Mouse (Mus musculus): ENCODE measurements around the gene Tfam.

Gene Tfam

DNA sequence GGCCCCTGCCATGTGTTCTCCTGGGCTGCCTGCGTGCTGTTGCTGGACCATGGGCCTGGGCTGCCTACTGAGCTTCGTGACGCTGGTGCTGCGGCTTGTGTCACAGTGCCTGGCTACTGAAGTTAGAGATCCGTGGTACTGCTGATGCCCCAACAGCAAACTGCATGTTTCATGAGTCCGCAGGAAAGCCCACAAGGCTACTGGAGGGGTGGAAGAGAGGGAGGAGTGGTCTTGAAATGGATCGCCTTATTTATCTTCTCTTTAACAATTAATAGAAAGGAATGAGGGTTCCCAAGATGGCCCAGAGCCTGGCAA lies at the start of gene Tfam:
TSS of gene Tfam (minus strand) at position 41 of the 315 bp plus-strand sequence.
- no peak for DNase-seq

GRCm38 (mm10) chr10:71285126-71285580 lies 47.1 kb upstream of the Tfam start, which contains the start of gene Ube2d1:
Ube2d1 (minus strand) TSS chr10:71285262.
- DNase-seq = peak; percentile 87 to 95

- DNase-seq = no peak
These were observed 46.5 kb upstream of the Tfam start for GRCm38 (mm10) chr10:71284511-71285125.

DNA sequence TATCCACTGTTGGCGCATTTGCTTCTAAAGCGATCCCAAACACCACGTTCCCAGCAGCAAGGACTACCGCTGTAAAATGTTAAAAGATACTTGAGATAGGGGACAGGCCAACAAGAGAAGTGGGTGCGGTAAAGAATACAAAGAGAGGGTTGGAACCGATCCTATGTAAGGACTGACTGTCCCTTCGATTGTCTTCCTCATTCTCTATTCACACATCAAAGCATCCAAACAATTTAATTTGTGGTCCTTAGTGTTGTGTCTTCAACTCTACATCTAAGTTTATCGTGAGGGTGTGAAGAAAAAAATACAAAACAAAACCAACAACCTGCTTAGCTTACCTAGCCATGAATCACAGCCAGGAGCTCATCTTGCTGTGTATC lies 46.0 kb upstream of the Tfam start:
- DNase-seq = no peak

- DNase-seq = no peak
These were observed 35.1 kb upstream of the Tfam start for GRCm38 (mm10) chr10:71273008-71273739.

DNA sequence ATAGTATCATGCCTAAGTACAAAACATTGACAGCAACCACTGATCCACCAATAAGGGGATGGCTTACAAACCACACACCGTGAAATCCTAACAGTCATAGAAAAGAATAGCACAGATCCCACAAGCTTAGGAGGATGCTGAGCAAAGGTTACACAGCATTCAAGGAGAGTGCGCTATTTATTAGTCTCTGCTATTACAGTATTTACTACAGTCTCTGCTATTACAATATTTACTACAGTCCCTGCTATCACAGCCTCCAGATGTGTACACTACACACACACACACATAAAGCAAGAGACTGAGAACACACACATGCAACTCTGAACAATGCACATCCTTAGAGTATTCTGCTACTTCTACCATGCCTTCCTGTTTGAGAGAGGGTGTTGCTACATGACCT lies 29.9 kb upstream of the Tfam start:
- no peak for DNase-seq

DNA sequence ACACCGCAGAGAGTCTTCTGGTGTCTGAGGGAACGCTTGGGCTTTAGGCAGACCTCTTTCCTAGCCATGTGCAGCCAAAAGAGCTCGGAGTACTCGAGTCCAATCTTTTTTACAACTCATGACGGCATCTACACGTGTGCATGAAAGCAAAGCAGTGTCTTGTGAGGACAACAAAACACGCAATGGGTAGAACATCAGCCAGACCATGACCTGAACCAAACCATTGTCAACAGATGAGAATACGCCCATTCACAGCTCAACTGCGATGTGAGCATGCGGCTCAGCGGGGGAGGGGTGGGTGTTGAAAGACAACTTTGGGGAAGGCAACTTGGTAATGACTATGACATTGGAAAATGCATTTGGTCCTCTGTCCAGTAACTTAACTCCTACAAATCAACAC lies 29.4 kb upstream of the Tfam start:
- DNase-seq = no peak

GRCm38 (mm10) chr10:71265067-71265466 lies 27.0 kb upstream of the Tfam start:
- DNase-seq = no peak

GRCm38 (mm10) chr10:71261637-71262036 lies 23.6 kb upstream of the Tfam start:
- DNase-seq = no peak

DNA sequence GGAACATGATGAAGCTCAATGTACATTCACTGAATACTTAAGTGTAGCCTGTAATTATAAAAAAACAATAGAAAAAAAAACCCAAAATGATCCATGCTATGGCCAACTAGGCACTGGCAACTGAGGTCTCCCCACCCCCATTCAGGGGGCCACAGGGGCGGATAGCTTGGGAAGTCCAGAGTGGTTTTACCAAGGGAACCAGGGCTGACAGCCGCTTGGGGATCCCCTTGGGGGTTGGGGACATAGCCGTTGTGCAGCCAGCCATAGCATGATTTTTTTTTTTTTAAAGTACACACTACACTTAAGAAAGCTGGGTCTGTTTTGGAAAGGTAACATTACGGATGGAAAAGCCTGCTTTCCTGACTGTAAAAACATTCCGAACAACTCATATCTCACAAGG lies 20.9 kb upstream of the Tfam start:
- peak; percentile 13 to 22 for DNase-seq

DNA sequence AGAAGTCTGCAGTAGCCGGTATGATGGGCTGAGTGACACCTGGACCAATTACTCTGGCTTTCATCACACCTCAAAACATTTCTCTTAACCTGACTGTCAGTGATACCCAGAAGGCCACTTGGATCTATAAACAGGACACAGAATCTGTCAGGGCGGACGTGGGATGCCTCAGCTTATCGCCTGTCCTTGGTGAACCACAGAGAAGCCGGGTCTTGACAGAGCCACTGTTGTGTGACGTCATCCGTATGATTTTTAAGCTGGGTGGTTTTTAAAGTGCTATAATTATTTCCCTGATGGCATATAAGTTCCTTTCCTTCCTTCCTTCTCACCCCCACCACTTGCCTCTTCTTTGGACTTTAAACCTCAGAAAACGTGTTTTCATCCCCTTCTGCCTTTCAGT lies 20.4 kb upstream of the Tfam start:
- DNase-seq = no peak

GRCm38 (mm10) chr10:71253147-71253546 lies 15.1 kb upstream of the Tfam start:
- no peak for DNase-seq

DNA sequence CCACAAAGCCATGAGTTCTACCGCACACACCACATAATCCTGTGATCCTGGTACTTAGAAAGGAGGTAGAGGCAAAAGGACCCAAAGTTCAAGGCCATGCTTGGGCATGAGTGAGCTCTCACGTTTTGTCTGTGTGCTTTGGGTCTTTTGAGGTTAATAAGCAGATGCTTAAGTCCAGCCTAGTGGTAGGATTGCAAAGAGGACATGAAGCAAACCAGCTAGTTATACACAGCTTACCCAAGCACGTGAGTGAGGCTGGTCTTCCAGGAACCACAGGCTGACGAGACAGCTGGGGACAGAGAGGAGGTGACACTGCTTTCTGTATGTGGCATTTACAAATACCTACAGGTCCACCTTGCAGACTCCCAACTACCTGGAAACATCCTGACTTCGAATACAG lies 14.3 kb upstream of the Tfam start:
- DNase-seq = no peak

- no peak for DNase-seq
These were observed 13.8 kb upstream of the Tfam start for GRCm38 (mm10) chr10:71251846-71252245.

GRCm38 (mm10) chr10:71251256-71251655 lies 13.2 kb upstream of the Tfam start:
- DNase-seq = no peak

DNA sequence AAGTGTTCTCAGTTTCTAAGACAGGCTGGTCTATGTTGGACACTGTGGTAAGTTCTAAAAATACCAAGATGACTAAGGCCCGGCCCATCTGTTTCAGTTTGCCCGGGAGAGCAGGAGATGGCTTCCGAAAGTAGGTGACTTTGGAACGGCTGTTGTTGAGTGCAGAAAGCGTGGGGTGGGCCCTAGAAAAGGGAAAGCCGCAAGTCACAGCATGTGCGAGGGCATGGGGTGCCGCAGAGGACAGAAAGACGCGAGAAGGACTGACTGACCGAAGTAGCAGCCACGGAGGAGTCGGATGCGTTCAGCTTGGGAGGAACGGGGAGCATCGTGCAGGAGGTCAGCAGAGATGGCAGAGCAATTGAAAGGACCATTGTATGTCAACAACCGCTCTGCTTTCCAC lies 12.4 kb upstream of the Tfam start:
- DNase-seq = no peak

- no peak for DNase-seq
These were observed 11.2 kb upstream of the Tfam start for GRCm38 (mm10) chr10:71249086-71249880.

GRCm38 (mm10) chr10:71246956-71247355 lies 8.9 kb upstream of the Tfam start:
- DNase-seq = no peak

DNA sequence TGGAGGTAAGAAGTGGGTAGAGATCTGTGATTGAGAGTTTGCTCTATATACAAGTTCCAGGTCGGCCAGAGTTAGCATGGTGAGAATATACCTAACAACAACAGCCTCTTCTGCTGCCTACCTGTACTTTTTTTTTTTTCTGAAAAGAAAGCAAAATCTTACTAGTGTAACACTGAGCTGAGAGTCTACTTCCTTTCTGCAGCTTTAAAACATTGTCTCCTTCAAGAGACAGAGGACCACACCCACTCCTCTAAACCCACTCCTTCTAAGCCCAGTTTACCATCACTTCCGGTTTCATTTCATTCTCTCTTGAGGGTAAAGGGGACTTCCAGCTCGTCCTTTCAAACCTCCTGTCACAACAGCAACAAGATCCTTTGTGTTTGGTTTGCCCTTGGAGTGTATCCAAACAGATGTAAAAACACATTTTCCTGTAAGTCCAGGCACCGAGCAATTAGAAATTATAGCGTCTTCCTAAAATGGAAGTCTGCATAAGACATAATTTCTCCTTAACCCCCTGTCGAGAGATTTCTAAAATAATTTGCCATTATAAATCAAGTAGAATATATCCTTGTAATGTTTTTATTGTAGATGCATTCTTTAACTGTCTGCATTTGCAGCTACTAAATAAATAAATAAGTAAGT lies 1.5 kb upstream of the Tfam start:
- no peak for DNase-seq

- peak; percentile 96 to 98 for DNase-seq
These were observed 402 bp downstream of the Tfam start for GRCm38 (mm10) chr10:71237516-71238239.

GRCm38 (mm10) chr10:71234071-71234470 lies 4.0 kb downstream of the Tfam start:
- no peak for DNase-seq

GRCm38 (mm10) chr10:71225894-71226293 lies 12.2 kb downstream of the Tfam start:
- peak; percentile 82 to 97 for DNase-seq

DNA sequence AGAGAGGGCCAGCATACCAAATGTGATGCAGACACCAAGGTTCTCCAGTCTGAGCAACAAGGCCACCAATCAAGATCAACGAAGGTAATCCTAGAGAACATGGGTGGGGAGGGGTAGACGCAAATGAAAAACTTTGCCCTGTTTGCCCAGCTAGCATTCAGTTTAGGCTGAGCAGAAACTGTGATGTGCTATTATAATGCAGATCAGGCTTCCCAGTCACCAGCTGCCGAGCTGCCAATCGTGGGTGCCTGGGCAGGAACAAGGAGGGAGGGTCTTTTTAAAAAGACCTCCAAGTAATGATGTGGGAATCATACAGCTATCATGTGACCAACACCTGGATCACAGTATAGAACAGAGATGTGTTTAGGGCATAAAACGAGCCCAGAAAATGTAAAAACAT lies 15.0 kb downstream of the Tfam start:
- no peak for DNase-seq

All from kidney, postnatal 36 days (tissue).